Mouse (Mus musculus) thymus, adult 2 months (tissue): ENCODE data around the gene Ccdc70.

Experiments
- CTCF ChIP-seq: fragments of 200-500 bp; IDR thresholded peaks from 2 replicates; pipeline ENCODE4 v1.5.1; 2012; ENCODE audit warnings: mild to moderate bottlenecking, control low read depth, low read length, moderate library complexity, borderline replicate concordance; ENCODE audit not compliant: control insufficient read depth, poor library complexity, insufficient read depth; ENCODE audit errors: extremely low read depth
- POLR2A ChIP-seq: fragments of 200-500 bp; IDR thresholded peaks from 2 replicates; pipeline ENCODE4 v1.6.1; 2012; ENCODE audit warnings: mild to moderate bottlenecking, low read length, control low read depth, moderate library complexity; ENCODE audit not compliant: control insufficient read depth, poor library complexity, insufficient read depth; ENCODE audit errors: extremely low read depth

- no peak for TF ChIP-seq CTCF
- TF ChIP-seq POLR2A = no peak
Observed at GRCm38 (mm10) chr8:21992184-21992583, 22.6 kb downstream of the Ccdc70 start.
